Mouse (Mus musculus): ENCODE data around the gene Lmo2. TPM values are rescaled to one million over a fixed set of nuclear protein-coding genes. Genes with fewer than 3 reads are reported as not detected.

Gene Lmo2
- total and polyA plus RNA-seq, 2 experiments from 2014 or later: 5.7 to 12.3 TPM

- WGBS: 84% methylated on average over 3 of the region's 3 CpGs
- no peak overlapping the region for H3K4me2 ChIP-seq (ENCODE audit: low read depth, low read length)
- H3K9ac ChIP-seq (replicated peaks; ENCODE audit: low read depth, low read length): no peak overlapping the region
- no peak for TF ChIP-seq EP300 (IDR thresholded peaks at IDR 0.05; ENCODE audit: low read depth)
- TF ChIP-seq CTCF (IDR thresholded peaks at IDR 0.05; ENCODE audit: low read depth): no peak
- H3K27ac ChIP-seq (ENCODE audit: low read depth): no peak overlapping the region
- H3K4me1 ChIP-seq (ENCODE audit: control insufficient read depth, insufficient read depth): 0 out of 2 replicates have a peak, but pooled peaks cover 2% of the 10 kb centered on the region
- no peak for ATAC-seq (ENCODE audit: insufficient read depth, low read depth)
- H3K4me3 ChIP-seq (ENCODE audit: low read depth, low read length): no peak overlapping the region
- H3K9me3 ChIP-seq (replicated peaks; ENCODE audit: control insufficient read depth, low read length): no peaks in the 10 kb centered on the region
- H3K27me3 ChIP-seq (ENCODE audit: control insufficient read depth, insufficient read depth, low read length): peaks cover 32% of the 10 kb centered on the region
- no peak for DNase-seq (ENCODE audit: low spot score)
- no peaks in the 10 kb centered on the region for H3K36me3 ChIP-seq (replicated peaks; ENCODE audit: control insufficient read depth, insufficient read depth, low read length)
Observed at GRCm38 (mm10) chr2:103965391-103965790, 7.6 kb downstream of the Lmo2 start.

GRCm38 (mm10) chr2:103968186-103968585 lies 10.4 kb downstream of the Lmo2 start:
- Histone ChIP-seq H3K4me1 (ENCODE audit: control insufficient read depth, insufficient read depth) (0 out of 2 replicates have a peak, but pooled peaks cover 2% of the 10 kb centered on the region), H3K9me3 (replicated peaks; ENCODE audit: control insufficient read depth, low read length) (no peaks in the 10 kb centered on the region), H3K27ac (ENCODE audit: low read depth) (no peak overlapping the region), H3K4me2 (ENCODE audit: low read depth, low read length) (no peak overlapping the region), H3K27me3 (ENCODE audit: control insufficient read depth, insufficient read depth, low read length) (peaks cover 60% of the 10 kb centered on the region), H3K4me3 (ENCODE audit: low read depth, low read length) (no peak overlapping the region), H3K9ac (replicated peaks; ENCODE audit: low read depth, low read length) (no peak overlapping the region), H3K36me3 (replicated peaks; ENCODE audit: control insufficient read depth, insufficient read depth, low read length) (no peaks in the 10 kb centered on the region)
- no peak for DNase-seq (ENCODE audit: low spot score)
- WGBS: 61% methylated on average over 4 of the region's 4 CpGs
- no peak for ATAC-seq (ENCODE audit: insufficient read depth, low read depth)
- no peak for TF ChIP-seq CTCF (IDR thresholded peaks at IDR 0.05; ENCODE audit: low read depth)
- TF ChIP-seq EP300 (IDR thresholded peaks at IDR 0.05; ENCODE audit: low read depth): no peak

- Histone ChIP-seq H3K27ac (ENCODE audit: low read depth) (peak overlapping the region; percentile 69), H3K27me3 (ENCODE audit: control insufficient read depth, insufficient read depth, low read length) (peaks cover 63% of the 10 kb centered on the region)
- 30% methylated on average over 10 of the region's 10 CpGs for WGBS
Observed at GRCm38 (mm10) chr2:103968919-103969436, 11.2 kb downstream of the Lmo2 start.

GRCm38 (mm10) chr2:103969437-103970040 lies 11.8 kb downstream of the Lmo2 start:
- Histone ChIP-seq H3K4me2 (ENCODE audit: low read depth, low read length) (peak overlapping the region; percentile 97), H3K27me3 (ENCODE audit: control insufficient read depth, insufficient read depth, low read length) (peaks cover 64% of the 10 kb centered on the region), H3K4me1 (ENCODE audit: control insufficient read depth, insufficient read depth) (0 out of 2 replicates have a peak, but pooled peaks cover 2% of the 10 kb centered on the region), H3K9me3 (replicated peaks; ENCODE audit: control insufficient read depth, low read length) (no peaks in the 10 kb centered on the region), H3K36me3 (replicated peaks; ENCODE audit: control insufficient read depth, insufficient read depth, low read length) (no peaks in the 10 kb centered on the region), H3K27ac (ENCODE audit: low read depth) (peak overlapping the region; percentile 69), H3K4me3 (ENCODE audit: low read depth, low read length) (peak overlapping the region; percentile 91), H3K9ac (replicated peaks; ENCODE audit: low read depth, low read length) (peak overlapping the region; percentile 71)
- under 1% methylated on average over 40 of the region's 40 CpGs for WGBS
- TF ChIP-seq CTCF (IDR thresholded peaks at IDR 0.05; ENCODE audit: low read depth): peak; percentile 29; the same call in 1 of the 2 replicates
- TF ChIP-seq EP300 (IDR thresholded peaks at IDR 0.05; ENCODE audit: low read depth): no peak
- peak; percentile 81 for ATAC-seq (ENCODE audit: insufficient read depth, low read depth)
- DNase-seq (ENCODE audit: low spot score): peak; percentile 59

More at GRCm38 (mm10) chr2:103968919-103969436, 11.2 kb downstream of the Lmo2 start:
- Histone ChIP-seq H3K4me2 (ENCODE audit: low read depth, low read length) (peak overlapping the region; percentile 97), H3K9me3 (replicated peaks; ENCODE audit: control insufficient read depth, low read length) (no peaks in the 10 kb centered on the region), H3K9ac (replicated peaks; ENCODE audit: low read depth, low read length) (peak overlapping the region; percentile 71), H3K36me3 (replicated peaks; ENCODE audit: control insufficient read depth, insufficient read depth, low read length) (no peaks in the 10 kb centered on the region), H3K4me1 (ENCODE audit: control insufficient read depth, insufficient read depth) (0 out of 2 replicates have a peak, but pooled peaks cover 2% of the 10 kb centered on the region), H3K4me3 (ENCODE audit: low read depth, low read length) (peak overlapping the region; percentile 91)
- no peak for DNase-seq (ENCODE audit: low spot score)
- no peak for ATAC-seq (ENCODE audit: insufficient read depth, low read depth)
- TF ChIP-seq CTCF (IDR thresholded peaks at IDR 0.05; ENCODE audit: low read depth): no peak
- no peak for TF ChIP-seq EP300 (IDR thresholded peaks at IDR 0.05; ENCODE audit: low read depth)

GRCm38 (mm10) chr2:103970041-103970790 lies 12.4 kb downstream of the Lmo2 start:
- WGBS: under 1% methylated on average over 75 of the region's 79 CpGs
- peak; percentile 58 for DNase-seq (ENCODE audit: low spot score)
- Histone ChIP-seq H3K27ac (ENCODE audit: low read depth) (peak overlapping the region; percentile 69), H3K4me3 (ENCODE audit: low read depth, low read length) (peak overlapping the region; percentile 91), H3K27me3 (ENCODE audit: control insufficient read depth, insufficient read depth, low read length) (peaks cover 67% of the 10 kb centered on the region), H3K9ac (replicated peaks; ENCODE audit: low read depth, low read length) (peak overlapping the region; percentile 71), H3K4me2 (ENCODE audit: low read depth, low read length) (peak overlapping the region; percentile 97), H3K4me1 (ENCODE audit: control insufficient read depth, insufficient read depth) (0 out of 2 replicates have a peak, but pooled peaks cover 2% of the 10 kb centered on the region), H3K36me3 (replicated peaks; ENCODE audit: control insufficient read depth, insufficient read depth, low read length) (no peaks in the 10 kb centered on the region), H3K9me3 (replicated peaks; ENCODE audit: control insufficient read depth, low read length) (no peaks in the 10 kb centered on the region)
- TF ChIP-seq CTCF (IDR thresholded peaks at IDR 0.05; ENCODE audit: low read depth) (no peak), EP300 (IDR thresholded peaks at IDR 0.05; ENCODE audit: low read depth) (no peak)
- peak; percentile 59 for ATAC-seq (ENCODE audit: insufficient read depth, low read depth)
